Mouse (Mus musculus) liver, postnatal 0 days (tissue): Measurements from ENCODE around the gene Zbtb49.

ENCODE experiments used
- CTCF ChIP-seq: sonication (generic); IDR thresholded peaks from 2 replicates; pipeline ENCODE4 v1.5.1; 2016; ENCODE audit warnings: antibody characterized with exemption, low read depth
- EP300 ChIP-seq: IDR thresholded peaks from 2 replicates; pipeline ENCODE4 v1.6.1; 2016; ENCODE audit warnings: antibody characterized with exemption, low read depth, mild to moderate bottlenecking

DNA sequence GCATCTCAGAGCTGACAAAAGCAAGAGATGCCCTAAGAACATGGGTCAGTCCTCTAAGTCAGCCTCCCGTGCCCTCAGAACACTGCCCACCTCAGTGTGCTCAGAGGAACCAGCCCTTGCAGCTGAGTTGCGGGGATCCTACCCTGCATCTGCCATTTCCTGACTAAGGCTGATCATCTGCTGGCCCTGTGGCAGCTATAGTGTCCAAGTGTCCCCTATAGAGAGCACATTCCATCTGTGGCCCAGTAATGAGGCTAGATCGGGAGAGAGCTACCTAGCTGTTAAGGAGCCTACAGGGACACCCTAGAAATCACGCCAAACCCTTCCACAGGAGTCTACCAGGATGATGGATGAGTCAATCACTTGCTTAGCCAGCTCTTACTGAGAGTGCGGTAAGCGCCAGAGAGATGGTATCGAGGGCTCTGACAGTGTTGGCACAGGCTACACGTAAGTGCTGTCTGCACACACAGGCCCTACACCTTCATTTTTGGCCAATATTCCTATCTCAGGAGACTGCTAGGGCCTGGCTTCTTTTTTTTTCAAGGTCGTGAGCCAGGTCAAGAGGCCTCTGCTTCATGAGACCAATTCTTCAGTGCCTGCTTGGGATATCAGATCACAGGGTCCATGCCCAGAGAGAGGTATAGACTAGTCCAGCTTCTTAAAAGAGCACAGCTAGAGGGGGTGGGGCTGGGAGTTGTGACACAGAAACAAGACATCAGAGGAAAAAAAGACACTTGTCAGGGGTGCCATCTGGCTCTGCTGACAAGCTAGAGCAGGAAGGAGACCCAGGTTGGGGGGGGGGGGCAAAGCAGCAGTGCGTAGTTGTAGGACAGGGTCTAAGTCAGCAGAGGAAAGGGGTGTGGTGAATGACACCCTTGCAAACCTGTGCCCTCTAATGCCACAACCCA is 67.8 kb downstream of the Zbtb49 start:
- no peak for TF ChIP-seq CTCF
- no peak for TF ChIP-seq EP300
